ENCODE assay signal across 8 mouse cellular contexts in genomic region chr4:98382716-98383424, GRCm38 (mm10). TPM values are rescaled to one million over a fixed set of nuclear protein-coding genes. Genes with fewer than 3 reads are reported as not detected.
A peak's percentile ranks its signal among the peaks of the same experiment; 100 is the strongest.
DNase-seq lines count a peak whose midpoint lies in the region; ATAC-seq and TF ChIP-seq lines count a peak whose summit lies in the region.

Tm2d1 (minus strand) TSS chr4:98383306.

- H3K4me1 ChIP-seq in hindbrain, embryonic 10.5 days (replicated peaks), result peaks cover 10% of the 10 kb centered on the region
- no peaks in the 10 kb centered on the region; the same call in 1 of the 2 replicates for H3K4me1 ChIP-seq in lung, postnatal 0 days (ENCODE audit: insufficient read depth, low read depth, low read length)

- H3K9ac ChIP-seq in lung, postnatal 0 days (replicated peaks; ENCODE audit: low read depth), result peak within 1 kb of the TSS; percentile 94

- peak within 1 kb of the TSS; percentile 98 for H3K27ac ChIP-seq in hindbrain, embryonic 10.5 days
- peak within 1 kb of the TSS; percentile 54 for H3K27ac ChIP-seq in lung, postnatal 0 days (ENCODE audit: low read length)

- H3K9me3 ChIP-seq in hindbrain, embryonic 10.5 days, result no peaks in the 10 kb centered on the region
- no peaks in the 10 kb centered on the region for H3K9me3 ChIP-seq in lung, postnatal 0 days (ENCODE audit: low read length)

- H3K36me3 ChIP-seq in hindbrain, embryonic 10.5 days, result peaks cover 16% of the 10 kb centered on the region
- no peaks in the 10 kb centered on the region for H3K36me3 ChIP-seq in lung, postnatal 0 days (ENCODE audit: insufficient read depth, low read length)

- H3K4me3 ChIP-seq in hindbrain, embryonic 10.5 days, result peak within 1 kb of the TSS; percentile 86
- H3K4me3 ChIP-seq in lung, postnatal 0 days (ENCODE audit: low read depth, low read length), result peak within 1 kb of the TSS; percentile 97

- TF ChIP-seq CTCF in lung, postnatal 0 days (IDR thresholded peaks at IDR 0.05), result no peak

- no peak for TF ChIP-seq EP300 in lung, postnatal 0 days (IDR thresholded peaks at IDR 0.05)

- WGBS in hindbrain, embryonic 10.5 days, result under 1% methylated on average over 46 of the region's 46 CpGs
- under 1% methylated on average over 41 of the region's 46 CpGs for whole genome bisulfite sequencing in lung, postnatal 0 days

- no peaks in the 10 kb centered on the region for H3K27me3 ChIP-seq in hindbrain, embryonic 10.5 days (ENCODE audit: insufficient read depth, poor library complexity, severe bottlenecking)
- H3K27me3 ChIP-seq in lung, postnatal 0 days (replicated peaks; ENCODE audit: insufficient read depth, low read length), result no peaks in the 10 kb centered on the region

- peak; percentile 98 for ATAC-seq in lung, postnatal 0 days

- peak; percentile 96 for DNase-seq in NIH3T3 (ENCODE audit: low read depth)
- DNase-seq in cerebellum, adult 9-11 months, result peak; percentile 84
- peak; percentile 55 to 84 for DNase-seq in frontal cortex, adult 2 months (ENCODE audit: extremely low spot score in 1 of 2, low spot score in 1 of 2)
- DNase-seq in hindbrain, embryonic 10.5 days (ENCODE audit: low spot score), result peak; percentile 86
- DNase-seq in layer of hippocampus, postnatal 10 days (ENCODE audit: low spot score in 2 of 2), result peak; percentile 77 to 85
- peak; percentile 94 for DNase-seq in lung, postnatal 0 days (ENCODE audit: low spot score)
- DNase-seq in ovary, postnatal 10 days (ENCODE audit: low spot score), result peak; percentile 74
- peak; percentile 82 for DNase-seq in thymus, postnatal 0 days (ENCODE audit: low spot score)

- H3K4me2 ChIP-seq in lung, postnatal 0 days (replicated peaks; ENCODE audit: low read depth, low read length), result peak within 1 kb of the TSS; percentile 62

RNA-seq across cellular contexts. Expression of gene Tm2d1, which starts in this region (rescaled TPM):
- polyA plus RNA-seq in frontal cortex, adult 2 months (2012; rRNA removed), result 56.2 and 59.9 TPM in 2 replicates
- polyA plus RNA-seq in hindbrain, embryonic 10.5 days (2016; fragmentation: Nextera tagmentation; extraction: Ambion mirVana), result 79.0 and 101 TPM in 2 replicates
- 10 to 100 TPM; 35.9 to 46.7 TPM for total RNA-seq in layer of hippocampus, postnatal 10 days (2021)
- polyA plus RNA-seq in lung, postnatal 0 days (2015; fragmentation: Nextera tagmentation; extraction: Ambion mirVana), result 110 and 119 TPM in 2 replicates
- 94.0 and 97.7 TPM in 2 replicates for polyA plus RNA-seq in thymus, postnatal 0 days (2015; fragmentation: Nextera tagmentation; extraction: Ambion mirVana)

Comparison
In these comparisons a context has a peak if more than half of its experiments do, and no peak if none do; other contexts are left out.
1. Peak in every context shown above with its lines: DNase-seq, ATAC-seq, H3K4me3 ChIP-seq and H3K27ac ChIP-seq.